Mouse (Mus musculus) splenic B cell, adult 2 months (primary cell): ENCODE data around the gene B4galt3.
A peak's percentile ranks its signal among the peaks of the same experiment; 100 is the strongest.
"Not testable (repeated sequence)": the region's sequence is repeated elsewhere in the genome, so short reads cannot be mapped to it uniquely, and the experiment has no call there.

ENCODE experiments used
- DNase-seq: peaks from one replicate; pipeline ENCODE4 v3.0.0-alpha.2; 2011; ENCODE audit warnings: low read depth, low spot score
- H3K27me3 ChIP-seq: 2 replicates; pipeline ENCODE4 v1.6.1; 2012; ENCODE audit warnings: mild to moderate bottlenecking, low read length, moderate library complexity, mixed read lengths; ENCODE audit not compliant: control insufficient read depth, poor library complexity, insufficient read depth, severe bottlenecking
- H3K36me3 ChIP-seq: 2 replicates; pipeline ENCODE4 v1.6.1; 2012; ENCODE audit warnings: mild to moderate bottlenecking, low read length, moderate library complexity, mixed read lengths; ENCODE audit not compliant: control insufficient read depth, poor library complexity, insufficient read depth, severe bottlenecking

B4galt3 gene

GRCm38 (mm10) chr1:171295063-171295402 is 24.9 kb downstream of the B4galt3 start:
- DNase-seq: no peak
- no peaks in the 10 kb centered on the region for H3K36me3 ChIP-seq
- H3K27me3 ChIP-seq: no peaks in the 10 kb centered on the region

- H3K27me3 ChIP-seq: no peaks in the 10 kb centered on the region
- DNase-seq: no peak
These were observed 28.1 kb downstream of the B4galt3 start for GRCm38 (mm10) chr1:171298226-171298625.

GRCm38 (mm10) chr1:171306157-171306556 is 36.0 kb downstream of the B4galt3 start:
- H3K27me3 ChIP-seq, H3K36me3 ChIP-seq, DNase-seq: not testable (repeated sequence)

More at GRCm38 (mm10) chr1:171298226-171298625, 28.1 kb downstream of the B4galt3 start:
- H3K36me3 ChIP-seq: no peaks in the 10 kb centered on the region

GRCm38 (mm10) chr1:171309321-171309720 is 39.2 kb downstream of the B4galt3 start:
- no peak for DNase-seq
- no peaks in the 10 kb centered on the region for H3K27me3 ChIP-seq
- H3K36me3 ChIP-seq: no peaks in the 10 kb centered on the region

- no peaks in the 10 kb centered on the region for H3K27me3 ChIP-seq
- DNase-seq: no peak
These were observed 49.6 kb downstream of the B4galt3 start for GRCm38 (mm10) chr1:171319748-171320147.

GRCm38 (mm10) chr1:171320151-171320550 is 50.0 kb downstream of the B4galt3 start:
- H3K36me3 ChIP-seq: 0 out of 2 replicates have a peak, but pooled peaks cover 1% of the 10 kb centered on the region
- no peaks in the 10 kb centered on the region; the same call in 1 of the 2 replicates for H3K27me3 ChIP-seq
- DNase-seq: no peak

More at GRCm38 (mm10) chr1:171319748-171320147, 49.6 kb downstream of the B4galt3 start:
- 0 out of 2 replicates have a peak, but pooled peaks cover 1% of the 10 kb centered on the region for H3K36me3 ChIP-seq

GRCm38 (mm10) chr1:171321415-171321814 is 51.3 kb downstream of the B4galt3 start:
- peak; percentile 60 for DNase-seq
- Histone ChIP-seq H3K27me3 (no peaks in the 10 kb centered on the region; the same call in 1 of the 2 replicates), H3K36me3 (0 out of 2 replicates have a peak, but pooled peaks cover 1% of the 10 kb centered on the region)

- DNase-seq: no peak
- H3K36me3 ChIP-seq: 0 out of 2 replicates have a peak, but pooled peaks cover 1% of the 10 kb centered on the region
- H3K27me3 ChIP-seq: no peaks in the 10 kb centered on the region; the same call in 1 of the 2 replicates
These were observed 51.9 kb downstream of the B4galt3 start for GRCm38 (mm10) chr1:171322012-171322411.

- no peak for DNase-seq
- no peaks in the 10 kb centered on the region; the same call in 1 of the 2 replicates for H3K27me3 ChIP-seq
- H3K36me3 ChIP-seq: 0 out of 2 replicates have a peak, but pooled peaks cover 1% of the 10 kb centered on the region
These were observed 55.4 kb downstream of the B4galt3 start for GRCm38 (mm10) chr1:171325571-171325970.
